Mouse (Mus musculus) cortical plate, adult 2 months (tissue): ENCODE results near the gene Btbd19. TPM values are rescaled to one million over a fixed set of nuclear protein-coding genes. Genes with fewer than 3 reads are reported as not detected.

Experiments used
- H3K27ac ChIP-seq: fragments of 200-500 bp; 2 replicates; pipeline ENCODE4 v1.5.1; 2012; ENCODE audit warnings: low read length, control low read depth, inconsistent platforms; ENCODE audit not compliant: insufficient read depth
- H3K4me1 ChIP-seq: fragments of 200-500 bp; 2 replicates; pipeline ENCODE4 v1.6.1; 2011; ENCODE audit warnings: low read length; ENCODE audit not compliant: control insufficient read depth, insufficient read depth
- H3K4me3 ChIP-seq: fragments of 200-500 bp; 2 replicates; pipeline ENCODE4 v1.5.1; 2011; ENCODE audit warnings: mild to moderate bottlenecking, low read length, control low read depth; ENCODE audit not compliant: insufficient read depth
- CTCF ChIP-seq: fragments of 200-500 bp; IDR thresholded peaks from 2 replicates; pipeline ENCODE4 v1.5.1; 2011; ENCODE audit warnings: mild to moderate bottlenecking, control low read depth, low read length; ENCODE audit not compliant: insufficient read depth; ENCODE audit errors: extremely low read depth
- POLR2A ChIP-seq: fragments of 200-500 bp; IDR thresholded peaks from 2 replicates; pipeline ENCODE4 v1.6.1; 2011; ENCODE audit warnings: mild to moderate bottlenecking, low read length, control low read depth; ENCODE audit not compliant: insufficient read depth; ENCODE audit errors: extremely low read depth
- polyA plus RNA-seq: library from polyadenylated mRNA; depleted of rRNA; stranded (reverse); fragments of >200 nt; gene quantifications from 2 replicates; pipeline ENCODE4 v1.2.3, GENCODE M21; 2012; rRNA removed

Btbd19 gene
- polyA plus RNA-seq: 14.6 and 14.9 TPM in 2 replicates

DNA sequence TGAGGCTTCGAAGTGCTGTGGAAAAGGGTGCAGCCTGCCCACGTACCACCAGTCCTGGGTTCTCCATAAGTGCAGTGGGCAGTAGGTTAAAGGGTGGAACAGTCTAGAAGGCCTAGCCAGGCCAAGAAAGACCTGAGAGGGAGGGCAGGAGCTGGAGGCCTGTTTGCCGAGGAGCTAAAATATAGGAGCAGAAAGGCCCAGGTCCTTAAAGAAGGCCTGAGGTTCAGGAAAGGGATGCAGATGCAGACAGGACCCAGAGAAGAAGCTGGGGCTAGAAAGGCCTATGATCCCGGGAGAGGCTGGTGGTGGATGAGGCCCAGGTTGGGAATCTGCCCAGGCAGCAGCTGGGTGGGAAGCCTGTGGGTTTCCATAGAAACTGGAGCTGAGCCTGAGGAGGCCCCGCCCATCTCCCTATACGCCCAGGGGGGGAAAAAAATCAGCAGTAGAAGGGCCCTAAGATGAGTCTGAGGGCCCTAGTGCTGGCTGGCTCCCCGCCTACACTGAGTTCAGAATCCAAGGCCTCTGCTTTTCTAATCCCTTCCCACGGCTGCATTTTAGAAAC lies at the start of gene Btbd19:
TSS of gene Btbd19 (minus strand) at position 378 of the 562 bp plus-strand sequence.
- Histone ChIP-seq H3K4me1 (peaks cover 7% of the 10 kb centered on the region; the same call in 1 of the 2 replicates), H3K27ac (peak within 1 kb of the TSS; percentile 97), H3K4me3 (no peak within 1 kb of the TSS)
- TF ChIP-seq CTCF (no peak), POLR2A (0 out of 2 replicates have a peak, but pooled peaks have one; percentile 9)

DNA sequence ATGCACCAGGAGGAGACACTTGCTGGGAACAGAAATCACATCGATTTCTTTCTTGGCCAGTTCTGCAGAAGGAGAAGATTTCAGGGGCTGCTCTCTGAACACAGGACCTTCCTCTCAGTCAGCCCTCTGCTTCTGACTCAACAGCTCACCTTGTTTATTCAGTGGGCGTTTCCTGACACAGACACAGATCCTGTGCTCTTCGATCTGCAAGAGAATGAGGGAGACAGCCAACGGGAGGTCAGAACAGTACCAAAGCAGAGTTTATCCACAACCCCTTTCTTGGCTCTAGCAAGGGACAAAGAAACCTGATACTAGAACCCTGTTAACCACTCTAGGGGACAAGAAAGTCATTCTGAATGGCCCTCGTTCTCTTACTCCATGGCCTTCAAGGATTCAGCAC lies 44.4 kb upstream of the Btbd19 start:
- H3K4me1 ChIP-seq: no peaks in the 10 kb centered on the region
- H3K27ac ChIP-seq: no peak overlapping the region
- TF ChIP-seq CTCF (no peak), POLR2A (no peak)
- no peak overlapping the region for H3K4me3 ChIP-seq

DNA sequence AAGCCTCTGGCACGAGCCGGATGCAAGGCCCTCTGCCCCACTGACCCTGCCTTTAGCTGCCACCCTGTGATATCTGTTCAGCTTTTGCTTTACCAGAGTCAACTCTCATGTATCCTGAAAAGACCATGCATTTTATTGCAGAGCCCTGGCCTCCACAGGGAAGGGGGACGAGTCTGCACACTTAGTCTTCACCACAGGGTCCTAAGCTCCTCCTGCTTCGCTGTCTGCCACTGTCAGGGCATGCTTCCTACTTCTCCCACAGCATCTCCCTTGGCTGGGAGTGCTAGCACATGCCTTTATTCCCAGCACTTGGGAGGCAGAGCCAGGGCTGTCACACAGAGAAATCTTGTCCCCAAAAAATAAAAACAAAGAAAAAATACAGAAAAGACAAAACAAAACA lies 35.7 kb upstream of the Btbd19 start:
- TF ChIP-seq POLR2A (no peak), CTCF (no peak)
- Histone ChIP-seq H3K4me1 (no peaks in the 10 kb centered on the region), H3K27ac (no peak overlapping the region), H3K4me3 (no peak overlapping the region)

DNA sequence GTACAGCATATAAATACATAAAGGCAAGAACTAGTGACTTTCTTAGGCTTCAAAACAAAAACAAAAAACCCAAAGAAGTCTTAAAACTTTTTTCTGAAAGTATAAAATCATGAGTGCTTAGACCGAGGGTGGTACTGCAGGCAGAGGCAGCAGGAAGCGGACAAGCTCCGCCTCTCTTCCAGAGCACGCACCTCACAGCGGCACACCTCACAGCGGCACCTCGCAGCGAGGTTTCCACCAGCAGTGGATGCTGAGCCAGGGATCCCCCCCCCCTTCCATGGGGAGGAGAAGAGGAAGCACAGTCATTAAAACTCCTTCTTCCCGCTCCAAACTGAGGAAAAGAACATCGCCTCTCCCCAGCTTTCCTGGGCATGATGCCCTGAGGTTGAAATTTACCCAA lies 34.1 kb upstream of the Btbd19 start:
- Histone ChIP-seq H3K4me1 (no peaks in the 10 kb centered on the region), H3K27ac (no peak overlapping the region), H3K4me3 (no peak overlapping the region)
- no peak for TF ChIP-seq POLR2A
- no peak for TF ChIP-seq CTCF

DNA sequence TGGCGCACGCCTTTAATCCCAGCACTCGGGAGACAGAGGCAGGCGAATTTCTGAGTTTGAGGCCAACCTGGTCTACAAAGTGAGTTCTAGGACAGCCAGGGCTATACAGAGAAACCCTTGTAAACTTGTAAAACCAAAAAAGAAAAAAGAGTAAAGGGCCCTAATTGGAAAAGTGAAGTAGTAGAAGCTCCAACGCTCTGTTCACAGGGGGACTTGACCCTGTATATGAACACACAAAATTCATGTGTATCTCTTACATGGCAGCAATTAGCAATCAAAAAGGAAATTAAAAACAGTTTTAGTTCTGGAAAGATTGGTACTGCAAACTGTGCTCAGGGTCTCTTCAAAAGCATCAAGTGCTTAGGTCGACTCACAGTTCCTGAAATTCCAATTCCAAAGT lies 30.8 kb upstream of the Btbd19 start:
- Histone ChIP-seq H3K4me3 (peak overlapping the region; percentile 87), H3K4me1 (no peaks in the 10 kb centered on the region), H3K27ac (no peak overlapping the region)
- TF ChIP-seq POLR2A (no peak), CTCF (no peak)

DNA sequence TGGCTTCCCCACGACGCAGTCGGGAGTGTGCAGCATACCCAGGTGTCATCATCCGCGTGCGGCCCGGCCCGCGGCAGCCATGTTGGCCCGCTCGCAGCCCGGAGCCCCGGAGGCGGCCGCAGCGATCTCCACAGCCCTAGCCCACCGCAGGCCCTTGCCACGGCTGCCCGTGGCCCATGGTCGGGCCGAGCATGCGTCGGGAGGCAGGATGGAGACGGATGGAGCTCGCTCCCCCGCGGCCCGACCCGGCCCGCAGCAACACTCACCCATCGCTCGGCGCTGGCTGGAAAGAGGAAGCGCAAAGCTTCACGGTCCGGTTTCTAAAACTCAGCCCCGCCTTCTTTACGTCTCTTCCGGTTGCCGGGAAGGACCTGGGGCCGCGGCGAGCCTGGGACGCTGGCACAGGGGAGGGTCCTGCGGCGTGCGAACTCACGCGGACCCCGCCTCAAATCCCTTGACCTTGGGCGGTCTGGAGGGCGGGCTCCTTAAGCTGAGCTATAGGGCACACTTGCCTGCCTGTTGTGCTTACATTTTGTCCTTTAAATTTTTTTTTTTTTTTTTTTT lies 30.3 kb upstream of the Btbd19 start, which contains the start of gene Rps8:
TSS of gene Rps8 (minus strand) at position 452 of the 564 bp plus-strand sequence.
- Histone ChIP-seq H3K4me1 (no peaks in the 10 kb centered on the region), H3K4me3 (peak within 1 kb of the TSS; percentile 87), H3K27ac (peak within 1 kb of the TSS; percentile 43)
- TF ChIP-seq POLR2A: peak; percentile 94
- no peak for TF ChIP-seq CTCF

DNA sequence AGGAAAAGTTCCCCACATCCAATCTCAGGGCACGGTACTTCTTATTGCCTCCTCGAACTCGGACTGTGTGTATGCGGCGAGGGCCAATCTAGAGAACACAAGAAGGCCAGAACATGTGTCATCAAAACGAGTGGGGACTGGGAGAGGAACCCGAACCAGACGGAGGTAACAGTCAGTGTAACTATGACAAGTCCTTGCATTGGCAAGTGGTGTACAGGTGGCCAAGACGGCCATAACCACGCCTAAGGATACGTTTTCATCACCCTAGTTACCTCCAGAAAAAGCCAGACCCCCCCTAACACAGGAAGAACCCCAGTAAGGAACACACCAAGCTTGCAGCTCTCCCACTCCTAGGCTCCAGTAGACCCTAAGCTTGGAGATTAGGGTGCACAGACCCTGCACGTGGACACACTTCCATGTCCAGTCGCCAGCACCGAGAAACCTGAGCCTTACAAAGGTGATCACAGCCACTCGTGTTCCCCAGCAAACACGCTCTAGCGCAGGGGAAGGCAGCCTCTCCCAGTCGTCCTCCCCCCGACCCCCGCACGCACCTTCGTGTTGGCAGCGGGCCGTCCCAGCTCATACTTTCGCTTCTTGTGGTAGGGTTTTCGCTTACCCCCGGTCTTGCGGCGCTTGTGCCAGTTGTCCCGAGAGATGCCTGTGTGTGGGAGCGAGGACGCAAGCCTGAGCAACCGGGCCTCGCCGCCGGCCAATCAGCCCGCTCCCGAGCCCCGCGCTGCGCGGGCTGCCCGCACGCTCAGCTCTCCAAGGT lies 29.7 kb upstream of the Btbd19 start:
- TF ChIP-seq POLR2A: no peak
- TF ChIP-seq CTCF: no peak
- no peaks in the 10 kb centered on the region for H3K4me1 ChIP-seq
- peak overlapping the region; percentile 87 for H3K4me3 ChIP-seq
- H3K27ac ChIP-seq: peak overlapping the region; percentile 43

DNA sequence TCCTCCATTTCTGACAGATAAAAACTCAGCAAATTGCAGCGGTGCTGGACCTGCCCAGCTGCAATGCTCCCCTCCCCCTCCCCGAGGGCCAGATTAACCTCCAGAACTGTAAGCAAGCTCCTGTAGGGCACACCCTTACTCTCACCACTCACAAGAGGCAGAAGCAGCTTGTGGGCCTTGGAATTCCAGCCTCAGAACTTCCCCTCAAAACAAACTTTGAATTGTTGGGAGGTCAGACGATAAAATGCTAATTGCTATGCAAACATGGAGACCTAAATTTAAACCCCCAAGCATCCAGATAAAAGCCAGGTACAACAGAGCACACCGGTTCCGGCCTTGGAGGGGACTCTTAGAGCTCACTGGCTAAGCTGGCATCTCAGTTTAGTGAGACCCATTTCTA lies 27.2 kb upstream of the Btbd19 start:
- TF ChIP-seq POLR2A (no peak), CTCF (no peak)
- Histone ChIP-seq H3K4me1 (no peaks in the 10 kb centered on the region), H3K27ac (no peak overlapping the region), H3K4me3 (no peak overlapping the region)

DNA sequence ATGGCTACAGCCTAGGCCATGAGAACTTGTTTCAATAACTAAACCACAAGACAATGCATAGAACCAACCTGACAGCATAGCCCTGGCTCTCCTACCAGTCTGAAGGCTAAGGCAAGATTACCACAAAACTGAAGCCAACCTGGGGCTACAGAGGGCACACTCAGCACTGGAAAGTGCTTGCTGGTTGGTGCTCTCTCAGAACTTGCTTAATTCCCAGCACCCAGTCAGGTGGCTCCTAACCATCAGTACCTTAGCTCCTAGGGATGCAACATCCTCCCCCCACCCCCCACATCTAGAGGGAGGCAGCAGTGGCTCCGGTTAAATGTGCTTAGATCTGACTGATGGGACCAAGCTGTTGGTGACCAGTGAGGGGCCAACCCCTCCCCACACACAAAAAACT lies 25.9 kb upstream of the Btbd19 start:
- Histone ChIP-seq H3K4me3 (no peak overlapping the region), H3K27ac (no peak overlapping the region), H3K4me1 (no peaks in the 10 kb centered on the region)
- TF ChIP-seq CTCF (no peak), POLR2A (no peak)

DNA sequence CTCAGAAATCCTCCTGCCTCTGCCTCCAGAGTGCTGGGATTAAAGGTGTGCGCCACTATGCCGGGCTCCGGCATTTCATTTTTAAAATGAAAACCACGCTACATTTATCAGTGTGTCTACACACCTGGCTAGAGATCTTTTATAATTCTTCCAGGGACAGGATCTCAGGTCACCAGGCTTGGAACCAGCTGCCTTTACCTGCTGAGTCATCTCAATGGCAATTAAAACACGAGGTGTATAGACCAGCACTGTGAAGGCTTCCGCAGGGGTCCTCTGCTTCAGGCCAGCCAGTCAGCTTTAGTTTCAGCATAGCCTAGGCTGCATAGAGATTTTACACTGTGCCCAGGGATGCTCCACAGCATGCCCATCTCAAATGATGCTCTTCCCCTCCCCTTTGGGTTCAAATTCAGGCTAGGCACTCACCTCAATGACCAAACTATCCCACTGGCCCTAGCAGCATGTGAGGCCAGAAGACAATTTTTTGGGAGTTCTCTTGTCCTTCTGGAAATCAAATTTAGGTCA lies 24.7 kb upstream of the Btbd19 start:
- Histone ChIP-seq H3K4me3 (no peak overlapping the region), H3K4me1 (no peaks in the 10 kb centered on the region), H3K27ac (no peak overlapping the region)
- TF ChIP-seq POLR2A: peak; percentile 8; the same call in 1 of the 2 replicates
- no peak for TF ChIP-seq CTCF
